Mouse (Mus musculus) CH12.LX (cell line): ENCODE results near the gene 2310033P09Rik. TPM values are rescaled to one million over a fixed set of nuclear protein-coding genes. Genes with fewer than 3 reads are reported as not detected.

ENCODE experiments used
- DNase-seq: peaks from one replicate; pipeline ENCODE4 v3.0.0-alpha.2; 2013; ENCODE audit errors: extremely low read depth
- H3K27ac ChIP-seq: 2 replicates; pipeline ENCODE4 v1.5.1; 2012; ENCODE audit warnings: low read depth, mild to moderate bottlenecking, control low read depth, moderate library complexity; ENCODE audit not compliant: insufficient read depth
- H3K27me3 ChIP-seq: replicated peaks from 2 replicates; pipeline ENCODE3; 2012; ENCODE audit warnings: inconsistent platforms
- H3K36me3 ChIP-seq, 2 experiments: replicated peaks in 1 of 2; 2 replicates each; pipeline versions ENCODE3 to v1.6.1; 2012; ENCODE audit warnings: inconsistent platforms in 1 of 2, low read length in 1 of 2, mild to moderate bottlenecking in 1 of 2, mixed read lengths in 1 of 2, moderate library complexity in 1 of 2; ENCODE audit not compliant: control insufficient read depth in 1 of 2, insufficient read depth in 1 of 2
- H3K4me1 ChIP-seq, 2 experiments: 2 replicates each; pipeline ENCODE4 v1.6.1; 2012; ENCODE audit warnings: inconsistent platforms in 1 of 2, moderate library complexity in 1 of 2; ENCODE audit not compliant: insufficient read depth in 2 of 2, control insufficient read depth in 1 of 2
- H3K4me2 ChIP-seq: 2 replicates; pipeline ENCODE4 v1.6.1; 2012; ENCODE audit warnings: low read depth, mild to moderate bottlenecking, control low read depth; ENCODE audit not compliant: poor library complexity, insufficient read depth, severe bottlenecking
- H3K4me3 ChIP-seq, 3 experiments: fragments of 150-350 bp in 1 of 3; sonication (generic) in 1 of 3; replicated peaks in 1 of 3; 2 replicates each; pipeline versions ENCODE3 to v1.5.1; 2011 to 2012; ENCODE audit warnings: low read depth in 2 of 3, low read length in 2 of 3, mild to moderate bottlenecking in 2 of 3, moderate library complexity in 2 of 3, control low read depth in 1 of 3, improper control_type of control experiment in 1 of 3, inconsistent platforms in 1 of 3, mixed read lengths in 1 of 3; ENCODE audit not compliant: poor library complexity in 1 of 3
- H3K79me2 ChIP-seq: replicated peaks from 2 replicates; pipeline ENCODE4 v1.6.1; 2012; ENCODE audit warnings: mild to moderate bottlenecking, moderate library complexity; ENCODE audit not compliant: control insufficient read depth, poor library complexity, insufficient read depth, severe bottlenecking; ENCODE audit errors: extremely low read depth
- H3K9ac ChIP-seq: 2 replicates; pipeline ENCODE4 v1.6.1; 2012; ENCODE audit warnings: low read depth, mild to moderate bottlenecking, control low read depth, moderate library complexity; ENCODE audit not compliant: insufficient read depth
- H3K9me3 ChIP-seq: replicated peaks from 2 replicates; pipeline ENCODE3; 2012; ENCODE audit warnings: low read length, inconsistent platforms, mixed read lengths
- BHLHE40 ChIP-seq: IDR thresholded peaks from 2 replicates; pipeline ENCODE4 v1.6.1; 2011; ENCODE audit warnings: mild to moderate bottlenecking, low read depth, low read length, improper control_type of control experiment
- CHD2 ChIP-seq: IDR thresholded peaks from 2 replicates; pipeline ENCODE4 v1.6.1; 2011; ENCODE audit warnings: low read length, improper control_type of control experiment
- CTCF ChIP-seq, 2 experiments: IDR thresholded peaks in 1 of 2; conservative IDR thresholded peaks in 1 of 2; 2 replicates each; pipeline ENCODE4 v1.5.1; 2011 to 2012; ENCODE audit warnings: low read depth in 2 of 2, low read length in 2 of 2, improper control_type of control experiment in 1 of 2, inconsistent platforms in 1 of 2, mild to moderate bottlenecking in 1 of 2, moderate library complexity in 1 of 2
- E2F4 ChIP-seq: IDR thresholded peaks from 2 replicates; pipeline ENCODE4 v1.6.1; 2011; ENCODE audit warnings: low read depth, low read length, improper control_type of control experiment; ENCODE audit not compliant: insufficient replicate concordance
- ELF1 ChIP-seq: IDR thresholded peaks from 2 replicates; pipeline ENCODE4 v1.6.1; 2014; ENCODE audit warnings: low read depth, mild to moderate bottlenecking, inconsistent platforms, low read length, improper control_type of control experiment
- EP300 ChIP-seq: IDR thresholded peaks from 2 replicates; pipeline ENCODE4 v1.6.1; 2011; ENCODE audit warnings: low read length, improper control_type of control experiment
- HCFC1 ChIP-seq: IDR thresholded peaks from 2 replicates; pipeline ENCODE4 v1.6.1; 2012; ENCODE audit warnings: low read depth, mild to moderate bottlenecking, inconsistent platforms, low read length, improper control_type of control experiment
- IRF4 ChIP-seq: IDR thresholded peaks from 2 replicates; pipeline ENCODE4 v1.6.1; 2014; ENCODE audit warnings: low read depth, mild to moderate bottlenecking, inconsistent platforms, low read length, improper control_type of control experiment
- JUND ChIP-seq: conservative IDR thresholded peaks from 2 replicates; pipeline ENCODE4 v1.6.1; 2011; ENCODE audit warnings: low read depth, low read length, improper control_type of control experiment
- KAT2A ChIP-seq: IDR thresholded peaks from 2 replicates; pipeline ENCODE4 v1.6.1; 2012; ENCODE audit warnings: low read length, improper control_type of control experiment, inconsistent platforms; ENCODE audit not compliant: insufficient replicate concordance
- MAZ ChIP-seq: IDR thresholded peaks from 2 replicates; pipeline ENCODE4 v1.6.1; 2012; ENCODE audit warnings: low read depth, mild to moderate bottlenecking, inconsistent platforms, low read length, improper control_type of control experiment, moderate library complexity
- MEF2A ChIP-seq: IDR thresholded peaks from 2 replicates; pipeline ENCODE4 v1.6.1; 2014; ENCODE audit warnings: low read depth, mild to moderate bottlenecking, inconsistent platforms, low read length, improper control_type of control experiment, borderline replicate concordance
- MXI1 ChIP-seq: IDR thresholded peaks from 2 replicates; pipeline ENCODE4 v1.6.1; 2011; ENCODE audit warnings: mild to moderate bottlenecking, low read depth, low read length, improper control_type of control experiment
- MYC ChIP-seq: IDR thresholded peaks from 2 replicates; pipeline ENCODE4 v1.6.1; 2011; ENCODE audit warnings: low read depth, mild to moderate bottlenecking, improper control_type of control experiment, low read length
- NELFE ChIP-seq: IDR thresholded peaks from 2 replicates; pipeline ENCODE4 v1.6.1; 2011; ENCODE audit warnings: low read depth, low read length, improper control_type of control experiment
- POLR2A ChIP-seq: IDR thresholded peaks from 2 replicates; pipeline ENCODE4 v1.6.1; 2011; ENCODE audit warnings: low read depth, mild to moderate bottlenecking, improper control_type of control experiment, low read length
- RAD21 ChIP-seq: IDR thresholded peaks from 2 replicates; pipeline ENCODE4 v1.6.1; 2011; ENCODE audit warnings: low read depth, mild to moderate bottlenecking, low read length, improper control_type of control experiment, moderate library complexity
- SIN3A ChIP-seq: IDR thresholded peaks from 2 replicates; pipeline ENCODE4 v1.6.1; 2012; ENCODE audit warnings: low read length, improper control_type of control experiment, inconsistent platforms
- SMC3 ChIP-seq: IDR thresholded peaks from 2 replicates; pipeline ENCODE4 v1.6.1; 2011; ENCODE audit warnings: low read depth, low read length, improper control_type of control experiment
- TBP ChIP-seq: conservative IDR thresholded peaks from 2 replicates; pipeline ENCODE4 v1.6.1; 2011; ENCODE audit warnings: low read depth, low read length, improper control_type of control experiment
- UBTF ChIP-seq: IDR thresholded peaks from 2 replicates; pipeline ENCODE4 v1.6.1; 2012; ENCODE audit warnings: low read depth, mild to moderate bottlenecking, inconsistent platforms, low read length, improper control_type of control experiment, moderate library complexity
- USF1 ChIP-seq: IDR thresholded peaks from 2 replicates; pipeline ENCODE4 v1.6.1; 2014; ENCODE audit warnings: low read depth, mild to moderate bottlenecking, inconsistent platforms, low read length, improper control_type of control experiment
- ZNF384 ChIP-seq: IDR thresholded peaks from 2 replicates; pipeline ENCODE4 v1.6.1; 2012; ENCODE audit warnings: low read depth, low read length, improper control_type of control experiment, inconsistent platforms
- dilution Hi-C: fragments of 300-500 bp; cut with MboI; formaldehyde crosslinking; loops from 2 replicates; pipeline ENCODE4 v1.14.3; 2020; ENCODE audit warnings: low sequenced_read_pairs; ENCODE audit not compliant: extremely low pct_unique_long_range_greater_than_20kb, extremely low pct_ligation_motif_present
- in situ Hi-C: fragments of 300-500 bp; cut with MboI; formaldehyde crosslinking; loops from 3 replicates; pipeline ENCODE4 v1.14.3; 2019; ENCODE audit warnings: low sequenced_read_pairs, low pct_ligation_motif_present, low pct_unique_long_range_greater_than_20kb, mixed read lengths
- polyA plus RNA-seq: library from polyadenylated mRNA; unstranded; fragments of >175 nt; gene quantifications from 2 replicates; pipeline ENCODE4 v1.2.1, GENCODE M21; 2012; ENCODE audit warnings: low read depth; ENCODE audit not compliant: insufficient read length
- total RNA-seq, 2 experiments: library from RNA; depleted of rRNA; stranded (reverse); fragments of 300-350 nt in 1 of 2; fragments of >200 nt in 1 of 2; gene quantifications; 2 replicates each; pipeline ENCODE4 v1.2.3; 2012 to 2014

Gene 2310033P09Rik
- total and polyA plus RNA-seq, 3 experiments: 7.9 to 44.1 (median 15.3) TPM

- TF ChIP-seq KAT2A: no peak
- TF ChIP-seq RAD21: peak; percentile 63
- no peak for TF ChIP-seq TBP
- TF ChIP-seq HCFC1: peak; percentile 17; the same call in 1 of the 2 replicates
- TF ChIP-seq MYC: no peak
- peak; percentile 40; the same call in 1 of the 2 replicates for TF ChIP-seq NELFE
- no peak for TF ChIP-seq USF1
- no peak for TF ChIP-seq UBTF
- no peak for TF ChIP-seq MXI1
- TF ChIP-seq SIN3A: 0 out of 2 replicates have a peak, but pooled peaks have one; percentile 33
- TF ChIP-seq CTCF (conservative IDR thresholded peaks at IDR 0.05 in 1 of 2, IDR thresholded peaks at IDR 0.05 in 1 of 2; ENCODE audit: low read depth in 2 of 2, low read length in 2 of 2): peak; percentile 70 to 90
- TF ChIP-seq JUND: no peak
- peak; percentile 11; the same call in 1 of the 2 replicates for TF ChIP-seq MEF2A
- TF ChIP-seq MAZ: no peak
- TF ChIP-seq IRF4: peak; percentile 56; the same call in 1 of the 2 replicates
- TF ChIP-seq EP300: no peak
- TF ChIP-seq ELF1: peak; percentile 48; the same call in 1 of the 2 replicates
- peak; percentile 67 for TF ChIP-seq SMC3
- TF ChIP-seq ZNF384: no peak
- 0 out of 2 replicates have a peak, but pooled peaks have one; percentile 7 for TF ChIP-seq BHLHE40
- TF ChIP-seq POLR2A: no peak
- no peak for TF ChIP-seq CHD2
- no peak for TF ChIP-seq E2F4
- peak overlapping the region; percentile 44 for H3K4me2 ChIP-seq
- peaks cover 27% of the 10 kb centered on the region for H3K79me2 ChIP-seq
- no peaks in the 10 kb centered on the region for H3K9me3 ChIP-seq
- dilution Hi-C loops (no loop called here), in situ Hi-C loops (no loop called here)
- no peak overlapping the region for H3K9ac ChIP-seq
- peaks cover 5 to 33% of the 10 kb centered on the region in 2 experiments; a peak in 3 of 4 replicates for H3K4me1 ChIP-seq
- peaks cover 0 to 5% of the 10 kb centered on the region in 2 experiments for H3K36me3 ChIP-seq
- H3K27ac ChIP-seq: no peak overlapping the region
- no peaks in the 10 kb centered on the region for H3K27me3 ChIP-seq
- H3K4me3 ChIP-seq: no peak overlapping the region
- DNase-seq: peak; percentile 71
Observed at GRCm38 (mm10) chr11:59230144-59230760, 22.1 kb downstream of the 2310033P09Rik start.
